Mouse (Mus musculus) forebrain, embryonic 14.5 days (tissue): ENCODE data around the gene Tmco3. TPM values are rescaled to one million over a fixed set of nuclear protein-coding genes. Genes with fewer than 3 reads are reported as not detected.

Experiments
- ATAC-seq: fragments of 200-750 bp; cut with Nextera tagmentation; 2 replicates; pipeline ENCODE4 v1.8.0; 2017; ENCODE audit warnings: mild to moderate bottlenecking, moderate library complexity
- DNase-seq: peaks from one replicate; pipeline ENCODE4 v3.0.0-alpha.2; 2015; ENCODE audit warnings: low spot score
- H3K27ac ChIP-seq: fragments of 300-500 bp; sonication (generic); 2 replicates; pipeline ENCODE4 v1.5.1; 2014; ENCODE audit warnings: low read depth, mild to moderate bottlenecking, control low read depth, low read length, moderate library complexity
- H3K27me3 ChIP-seq: fragments of 300-500 bp; sonication (generic); replicated peaks from 2 replicates; pipeline ENCODE4 v1.6.1; 2014; ENCODE audit warnings: low read length, control low read depth, mixed read lengths; ENCODE audit not compliant: control insufficient read depth, insufficient read depth
- H3K36me3 ChIP-seq: fragments of 300-500 bp; sonication (generic); 2 replicates; pipeline ENCODE4 v1.6.1; 2014; ENCODE audit warnings: low read length, control low read depth; ENCODE audit not compliant: control insufficient read depth, insufficient read depth
- H3K4me1 ChIP-seq: fragments of 300-500 bp; sonication (generic); 2 replicates; pipeline ENCODE4 v1.6.1; 2014; ENCODE audit warnings: antibody characterized with exemption, low read length, control low read depth; ENCODE audit not compliant: control insufficient read depth, insufficient read depth
- H3K4me2 ChIP-seq: fragments of 300-500 bp; sonication (generic); 2 replicates; pipeline ENCODE4 v1.6.1; 2014; ENCODE audit warnings: mild to moderate bottlenecking, control low read depth, low read length
- H3K4me3 ChIP-seq: fragments of 300-500 bp; sonication (generic); 2 replicates; pipeline ENCODE4 v1.5.1; 2014; ENCODE audit warnings: low read depth, low read length, control low read depth
- H3K9ac ChIP-seq: fragments of 300-500 bp; sonication (generic); 2 replicates; pipeline ENCODE4 v1.6.1; 2014; ENCODE audit warnings: mild to moderate bottlenecking, low read length, control low read depth, moderate library complexity
- H3K9me3 ChIP-seq: fragments of 300-500 bp; sonication (generic); replicated peaks from 2 replicates; pipeline ENCODE4 v1.6.1; 2016; ENCODE audit warnings: low read length, control low read depth, mixed read lengths; ENCODE audit not compliant: control insufficient read depth
- WGBS: fragments of 180-500 bp; shearing (Covaris S2); extraction: QIAGEN DNeasy Blood & Tissue Kit; methylation state at CpG from one replicate; pipeline ENCODE4 v1.1.7; 2014; 5-methylcytosine and 5-hydroxymethylcytosine counted together
- polyA plus RNA-seq: library from polyadenylated mRNA; unstranded; fragments of >200 nt; fragmentation: Nextera tagmentation; extraction: Ambion mirVana; gene quantifications from 2 replicates; pipeline ENCODE4 v1.2.1, GENCODE M21; 2014

The Tmco3 gene
- polyA plus RNA-seq, 1 experiment from 2014 or later = 30.7 TPM

- no peak for ATAC-seq
- Histone ChIP-seq H3K4me3 (no peak overlapping the region), H3K4me2 (no peak overlapping the region), H3K27me3 (no peaks in the 10 kb centered on the region), H3K9me3 (no peaks in the 10 kb centered on the region), H3K27ac (no peak overlapping the region), H3K4me1 (no peaks in the 10 kb centered on the region), H3K36me3 (peaks cover 38% of the 10 kb centered on the region), H3K9ac (no peak overlapping the region)
- WGBS = 57% methylated on average over 3 of the region's 3 CpGs
- DNase-seq = no peak
Measured at GRCm38 (mm10) chr8:13263376-13263775, 24.6 kb upstream of the Tmco3 start.

- H3K9me3 ChIP-seq = no peaks in the 10 kb centered on the region
- DNase-seq (no peak), ATAC-seq (no peak)
- no peak overlapping the region for H3K4me3 ChIP-seq
- no peaks in the 10 kb centered on the region for H3K4me1 ChIP-seq
- H3K4me2 ChIP-seq = no peak overlapping the region
- peaks cover 40% of the 10 kb centered on the region for H3K36me3 ChIP-seq
- WGBS = 73% methylated on average over 2 of the region's 2 CpGs
- no peak overlapping the region for H3K9ac ChIP-seq
- H3K27me3 ChIP-seq = no peaks in the 10 kb centered on the region
- H3K27ac ChIP-seq = no peak overlapping the region
Measured at GRCm38 (mm10) chr8:13267566-13267965, 20.4 kb upstream of the Tmco3 start.

- 88% methylated on average over 5 of the region's 5 CpGs for WGBS
- no peak overlapping the region for H3K4me2 ChIP-seq
- no peak for ATAC-seq
Measured at GRCm38 (mm10) chr8:13272834-13273233, 15.2 kb upstream of the Tmco3 start.

GRCm38 (mm10) chr8:13276941-13277447, 11.0 kb upstream of the Tmco3 start:
- Histone ChIP-seq H3K4me1 (no peaks in the 10 kb centered on the region), H3K36me3 (peaks cover 27% of the 10 kb centered on the region), H3K27me3 (no peaks in the 10 kb centered on the region), H3K9ac (no peak overlapping the region), H3K4me3 (no peak overlapping the region), H3K27ac (no peak overlapping the region), H3K4me2 (no peak overlapping the region), H3K9me3 (no peaks in the 10 kb centered on the region)
- DNase-seq = no peak
- WGBS = 94% methylated on average over 5 of the region's 5 CpGs
- ATAC-seq = no peak

More at GRCm38 (mm10) chr8:13272834-13273233, 15.2 kb upstream of the Tmco3 start:
- Histone ChIP-seq H3K9ac (no peak overlapping the region), H3K9me3 (no peaks in the 10 kb centered on the region), H3K27ac (no peak overlapping the region), H3K36me3 (peaks cover 49% of the 10 kb centered on the region), H3K4me3 (no peak overlapping the region), H3K4me1 (no peaks in the 10 kb centered on the region), H3K27me3 (no peaks in the 10 kb centered on the region)
- no peak for DNase-seq

- no peak overlapping the region for H3K27ac ChIP-seq
- H3K4me3 ChIP-seq = no peak overlapping the region
- ATAC-seq (no peak), DNase-seq (no peak)
- H3K9me3 ChIP-seq = no peaks in the 10 kb centered on the region
- peaks cover 6% of the 10 kb centered on the region for H3K4me1 ChIP-seq
- 85% methylated on average over 1 of the region's 1 CpGs for WGBS
- no peak overlapping the region for H3K9ac ChIP-seq
- peaks cover 3% of the 10 kb centered on the region; the same call in 1 of the 2 replicates for H3K36me3 ChIP-seq
- no peaks in the 10 kb centered on the region for H3K27me3 ChIP-seq
- no peak overlapping the region for H3K4me2 ChIP-seq
Measured at GRCm38 (mm10) chr8:13283200-13283599, 4.8 kb upstream of the Tmco3 start.

GRCm38 (mm10) chr8:13287304-13287691, 692 bp upstream of the Tmco3 start:
- ATAC-seq = peak; percentile 67; the same call in 1 of the 2 replicates
- Histone ChIP-seq H3K4me1 (peaks cover 13% of the 10 kb centered on the region), H3K27ac (peak overlapping the region; percentile 80), H3K27me3 (no peaks in the 10 kb centered on the region), H3K4me3 (peak overlapping the region; percentile 88), H3K9ac (peak overlapping the region; percentile 80), H3K36me3 (peaks cover 10% of the 10 kb centered on the region; the same call in 1 of the 2 replicates), H3K9me3 (no peaks in the 10 kb centered on the region), H3K4me2 (peak overlapping the region; percentile 91)
- under 1% methylated on average over 34 of the region's 34 CpGs for WGBS
- DNase-seq = peak; percentile 68

- no peak for DNase-seq
- H3K36me3 ChIP-seq = peaks cover 18% of the 10 kb centered on the region
- WGBS = 5% methylated on average over 6 of the region's 6 CpGs
Measured at GRCm38 (mm10) chr8:13288646-13289045, 656 bp downstream of the Tmco3 start.

GRCm38 (mm10) chr8:13292364-13292763, 4.4 kb downstream of the Tmco3 start:
- no peaks in the 10 kb centered on the region for H3K9me3 ChIP-seq
- ATAC-seq = no peak
- peak; percentile 73 for DNase-seq
- H3K27me3 ChIP-seq = no peaks in the 10 kb centered on the region
- H3K36me3 ChIP-seq = peaks cover 55% of the 10 kb centered on the region
- H3K4me2 ChIP-seq = no peak overlapping the region
- H3K4me3 ChIP-seq = no peak overlapping the region
- H3K27ac ChIP-seq = no peak overlapping the region
- WGBS = 27% methylated on average over 9 of the region's 9 CpGs
- peaks cover 7% of the 10 kb centered on the region for H3K4me1 ChIP-seq
- H3K9ac ChIP-seq = no peak overlapping the region

More at GRCm38 (mm10) chr8:13288646-13289045, 656 bp downstream of the Tmco3 start:
- ATAC-seq = no peak
- Histone ChIP-seq H3K9me3 (no peaks in the 10 kb centered on the region), H3K9ac (peak overlapping the region; percentile 80), H3K4me1 (peaks cover 13% of the 10 kb centered on the region), H3K4me2 (peak overlapping the region; percentile 91), H3K4me3 (peak overlapping the region; percentile 88), H3K27me3 (no peaks in the 10 kb centered on the region), H3K27ac (no peak overlapping the region)

GRCm38 (mm10) chr8:13293677-13294470, 5.9 kb downstream of the Tmco3 start:
- 96% methylated on average over 9 of the region's 9 CpGs for WGBS

More at GRCm38 (mm10) chr8:13293677-13294470, 5.9 kb downstream of the Tmco3 start:
- DNase-seq (no peak), ATAC-seq (no peak)
- Histone ChIP-seq H3K4me1 (peaks cover 5% of the 10 kb centered on the region), H3K9me3 (no peaks in the 10 kb centered on the region), H3K4me3 (no peak overlapping the region), H3K27ac (no peak overlapping the region), H3K36me3 (peaks cover 63% of the 10 kb centered on the region), H3K4me2 (no peak overlapping the region), H3K9ac (no peak overlapping the region), H3K27me3 (no peaks in the 10 kb centered on the region)
